9 mouse cellular contexts compared by ENCODE assay signal in the genomic region with DNA sequence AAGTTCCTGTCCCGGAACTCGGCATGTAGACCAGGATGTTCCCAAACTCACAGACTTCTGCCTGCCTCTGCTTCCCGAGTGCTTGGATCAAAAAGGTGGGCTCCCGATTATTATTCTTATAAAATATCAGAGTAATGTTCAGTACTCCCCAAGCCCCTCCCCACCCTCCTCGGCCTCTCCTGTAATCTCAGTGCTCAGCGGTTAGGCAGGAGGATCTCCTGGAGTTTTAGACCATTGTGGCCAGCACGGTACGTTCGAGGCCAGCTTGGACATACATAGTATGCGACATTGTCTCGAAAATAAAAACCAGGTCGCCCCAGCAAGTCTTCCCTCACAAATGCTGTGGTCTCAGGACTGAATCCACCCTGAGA. TPM values are rescaled to one million over a fixed set of nuclear protein-coding genes. Genes with fewer than 3 reads are reported as not detected.
DNase-seq lines count a peak whose midpoint lies in the region; ATAC-seq and TF ChIP-seq lines count a peak whose summit lies in the region.
"Not testable (repeated sequence)": the region's sequence is repeated elsewhere in the genome, so short reads cannot be mapped to it uniquely, and the experiment has no call there.
"Had no signal": no experiment of that assay in that cellular context is flagged by ENCODE, and none has a peak within 500 bp of the region (broad histone marks: within the 10 kb centered on the region; RNA-seq: fewer than 3 reads in every experiment).

No protein-coding gene starts in this region.

- H3K36me3 ChIP-seq in heart, embryonic 10.5 days; hindbrain, embryonic 15.5 days; midbrain, embryonic 16.5 days (ENCODE audit: control insufficient read depth, insufficient read depth, low read length); stomach, postnatal 0 days (ENCODE audit: control insufficient read depth, insufficient read depth, low read length): not testable (repeated sequence)
- H3K36me3 ChIP-seq in limb, embryonic 10.5 days = peaks cover 12% of the 10 kb centered on the region

- not testable (repeated sequence) for H3K9me3 ChIP-seq in heart, embryonic 10.5 days; hindbrain, embryonic 15.5 days; limb, embryonic 10.5 days (replicated peaks); midbrain, embryonic 16.5 days (replicated peaks; ENCODE audit: control insufficient read depth, low read length, poor library complexity, severe bottlenecking); stomach, postnatal 0 days (ENCODE audit: control insufficient read depth, low read length)

- H3K4me2 ChIP-seq in hindbrain, embryonic 15.5 days = peak overlapping the region; percentile 52
- peak overlapping the region; percentile 43 for H3K4me2 ChIP-seq in midbrain, embryonic 16.5 days (ENCODE audit: low read length)
- H3K4me2 ChIP-seq in stomach, postnatal 0 days (replicated peaks; ENCODE audit: low read depth) = peak overlapping the region; percentile 43

- not testable (repeated sequence) for TF ChIP-seq POLR2A in bone marrow, adult 2 months (IDR thresholded peaks at IDR 0.05; ENCODE audit: borderline replicate concordance, control insufficient read depth, low read depth, low read length); lung, adult 2 months (IDR thresholded peaks at IDR 0.05; ENCODE audit: borderline replicate concordance, extremely low read depth, low read depth, low read length)

- H3K27ac ChIP-seq in bone marrow, adult 2 months (ENCODE audit: control insufficient read depth, insufficient read depth, low read depth, low read length, poor library complexity); midbrain, embryonic 16.5 days (ENCODE audit: low read length); stomach, postnatal 0 days (replicated peaks): not testable (repeated sequence)
- 0 out of 2 replicates have a peak overlapping the region, but pooled peaks have one; percentile 36 for H3K27ac ChIP-seq in heart, embryonic 10.5 days
- H3K27ac ChIP-seq in hindbrain, embryonic 15.5 days (replicated peaks) = peak overlapping the region; percentile 48; the same call in 1 of the 2 replicates
- H3K27ac ChIP-seq in limb, embryonic 10.5 days = peak overlapping the region; percentile 66; the same call in 1 of the 2 replicates

- not testable (repeated sequence) for H3K27me3 ChIP-seq in heart, embryonic 10.5 days (ENCODE audit: insufficient read depth, poor library complexity, severe bottlenecking); hindbrain, embryonic 15.5 days; limb, embryonic 10.5 days (ENCODE audit: low read depth, poor library complexity, severe bottlenecking); midbrain, embryonic 16.5 days (ENCODE audit: control insufficient read depth, insufficient read depth, low read depth, low read length); stomach, postnatal 0 days (ENCODE audit: control insufficient read depth, insufficient read depth, low read length)

- not testable (repeated sequence) for TF ChIP-seq EP300 in stomach, postnatal 0 days (optimal IDR thresholded peaks at IDR 0.05)

- H3K4me1 ChIP-seq in bone marrow, adult 2 months (ENCODE audit: control insufficient read depth, insufficient read depth, low read length); heart, embryonic 10.5 days; hindbrain, embryonic 15.5 days (replicated peaks); limb, embryonic 10.5 days; lung, adult 2 months (ENCODE audit: control insufficient read depth, insufficient read depth, low read length); midbrain, embryonic 16.5 days (ENCODE audit: control insufficient read depth, insufficient read depth, low read length); stomach, postnatal 0 days (replicated peaks; ENCODE audit: control insufficient read depth, insufficient read depth): not testable (repeated sequence)

- not testable (repeated sequence) for TF ChIP-seq CTCF in bone marrow, adult 2 months (IDR thresholded peaks at IDR 0.05; ENCODE audit: control insufficient read depth, insufficient read depth, low read length); lung, adult 2 months (IDR thresholded peaks at IDR 0.05; ENCODE audit: insufficient read depth, low read length); stomach, postnatal 0 days (IDR thresholded peaks at IDR 0.05; ENCODE audit: low read depth)

- DNase-seq in heart, embryonic 10.5 days (ENCODE audit: low spot score); limb, embryonic 10.5 days (ENCODE audit: low spot score); lung, adult 2 months; stomach, postnatal 0 days (ENCODE audit: low spot score): not testable (repeated sequence)

- ATAC-seq in erythroblast, adult 5-6 weeks (replicated peaks; ENCODE audit: low FRiP score, poor library complexity, severe bottlenecking) = peak; percentile 36
- not testable (repeated sequence) for ATAC-seq in hindbrain, embryonic 15.5 days (ENCODE audit: low FRiP score, low read depth); midbrain, embryonic 16.5 days; stomach, postnatal 0 days (ENCODE audit: low FRiP score, low TSS enrichment)

- H3K9ac ChIP-seq in hindbrain, embryonic 15.5 days = 0 out of 2 replicates have a peak overlapping the region, but pooled peaks have one; percentile 37
- H3K9ac ChIP-seq in midbrain, embryonic 16.5 days (ENCODE audit: low read depth, low read length) = not testable (repeated sequence)
- peak overlapping the region; percentile 38; the same call in 1 of the 2 replicates for H3K9ac ChIP-seq in stomach, postnatal 0 days (ENCODE audit: low read length)

- H3K4me3 ChIP-seq in bone marrow, adult 2 months (replicated peaks; ENCODE audit: control insufficient read depth, low read depth, low read length) = peak overlapping the region; percentile 51
- peak overlapping the region; percentile 50 for H3K4me3 ChIP-seq in heart, embryonic 10.5 days
- H3K4me3 ChIP-seq in hindbrain, embryonic 15.5 days = peak overlapping the region; percentile 35
- H3K4me3 ChIP-seq in limb, embryonic 10.5 days = peak overlapping the region; percentile 48
- peak overlapping the region; percentile 52 for H3K4me3 ChIP-seq in lung, adult 2 months (replicated peaks; ENCODE audit: extremely low read depth, low read depth, low read length)
- peak overlapping the region; percentile 34 for H3K4me3 ChIP-seq in midbrain, embryonic 16.5 days (ENCODE audit: low read depth, low read length)
- H3K4me3 ChIP-seq in stomach, postnatal 0 days (ENCODE audit: low read depth, low read length) = peak overlapping the region; percentile 28

- WGBS in bone marrow, adult 2 months = 8% methylated on average over 6 of the region's 12 CpGs
- 27% methylated on average over 6 of the region's 12 CpGs for WGBS in heart, embryonic 10.5 days
- 40% methylated on average over 5 of the region's 12 CpGs for WGBS in hindbrain, embryonic 15.5 days
- 23% methylated on average over 6 of the region's 12 CpGs for WGBS in limb, embryonic 10.5 days
- 38% methylated on average over 6 of the region's 12 CpGs for WGBS in lung, adult 2 months
- 30% methylated on average over 4 of the region's 12 CpGs for WGBS in midbrain, embryonic 16.5 days
- WGBS in stomach, postnatal 0 days = 19% methylated on average over 4 of the region's 12 CpGs

RNA-seq across cellular contexts. Expression of gene Wdr45, which starts 0.4 kb away (rescaled TPM):
- polyA plus RNA-seq in bone marrow, adult 2 months (2011; ENCODE audit: insufficient read depth, insufficient read length, low replicate concordance, missing spikeins) = 54.7 and 91.1 TPM in 2 replicates
- 139 and 161 TPM in 2 replicates for total RNA-seq in erythroblast, adult 5-6 weeks (2015; ENCODE audit: low replicate concordance)
- total RNA-seq in erythroblast, adult 5-6 weeks (2017; ENCODE audit: low replicate concordance) = 102 and 111 TPM in 2 replicates
- polyA plus RNA-seq in heart, embryonic 10.5 days (2016; fragmentation: Nextera tagmentation; extraction: Ambion mirVana) = 21.0 and 21.5 TPM in 2 replicates
- 30.9 and 32.1 TPM in 2 replicates for polyA plus RNA-seq in hindbrain, embryonic 15.5 days (2015; fragmentation: Nextera tagmentation; extraction: Ambion mirVana)
- 18.1 and 20.8 TPM in 2 replicates for polyA plus RNA-seq in limb, embryonic 10.5 days (2016; fragmentation: Nextera tagmentation; extraction: Ambion mirVana)
- polyA plus RNA-seq in lung, adult 2 months (2012; rRNA removed) = 83.4 and 128 TPM in 2 replicates
- polyA plus RNA-seq in midbrain, embryonic 16.5 days (2015; fragmentation: Nextera tagmentation; extraction: Ambion mirVana) = 29.9 and 30.8 TPM in 2 replicates
- polyA plus RNA-seq in stomach, postnatal 0 days (2015; fragmentation: Nextera tagmentation; extraction: Ambion mirVana) = 30.3 and 33.6 TPM in 2 replicates

RNA-seq across cellular contexts. Expression of gene Gm45208, which starts 8.3 kb away (rescaled TPM):
- polyA plus RNA-seq in bone marrow, adult 2 months (2011; ENCODE audit: insufficient read depth, insufficient read length, low replicate concordance, missing spikeins) = not detected in 2 replicates
- not detected in 2 replicates for total RNA-seq in erythroblast, adult 5-6 weeks (2015; ENCODE audit: low replicate concordance)
- not detected in 2 replicates for total RNA-seq in erythroblast, adult 5-6 weeks (2017; ENCODE audit: low replicate concordance)
- 0.39 TPM in 1 of 2 replicates, not detected in the other for polyA plus RNA-seq in heart, embryonic 10.5 days (2016; fragmentation: Nextera tagmentation; extraction: Ambion mirVana)
- polyA plus RNA-seq in hindbrain, embryonic 15.5 days (2015; fragmentation: Nextera tagmentation; extraction: Ambion mirVana) = 1.9 TPM in 1 of 2 replicates, not detected in the other
- not detected in 2 replicates for polyA plus RNA-seq in limb, embryonic 10.5 days (2016; fragmentation: Nextera tagmentation; extraction: Ambion mirVana)
- 1.7 and 2.7 TPM in 2 replicates for polyA plus RNA-seq in lung, adult 2 months (2012; rRNA removed)
- not detected in 2 replicates for polyA plus RNA-seq in midbrain, embryonic 16.5 days (2015; fragmentation: Nextera tagmentation; extraction: Ambion mirVana)
- polyA plus RNA-seq in stomach, postnatal 0 days (2015; fragmentation: Nextera tagmentation; extraction: Ambion mirVana) = not detected in 2 replicates
- total RNA-seq: heart, postnatal 14 days had no signal

RNA-seq across cellular contexts. Expression of gene Praf2, which starts 14.5 kb away (rescaled TPM):
- 3.9 and 9.5 TPM in 2 replicates for polyA plus RNA-seq in bone marrow, adult 2 months (2011; ENCODE audit: insufficient read depth, insufficient read length, low replicate concordance, missing spikeins)
- total RNA-seq in erythroblast, adult 5-6 weeks (2015; ENCODE audit: low replicate concordance) = 4.8 and 10.0 TPM in 2 replicates
- 1.5 and 2.8 TPM in 2 replicates for total RNA-seq in erythroblast, adult 5-6 weeks (2017; ENCODE audit: low replicate concordance)
- polyA plus RNA-seq in heart, embryonic 10.5 days (2016; fragmentation: Nextera tagmentation; extraction: Ambion mirVana) = 47.7 and 61.2 TPM in 2 replicates
- 126 and 132 TPM in 2 replicates for polyA plus RNA-seq in hindbrain, embryonic 15.5 days (2015; fragmentation: Nextera tagmentation; extraction: Ambion mirVana)
- polyA plus RNA-seq in limb, embryonic 10.5 days (2016; fragmentation: Nextera tagmentation; extraction: Ambion mirVana) = 74.0 and 79.0 TPM in 2 replicates
- 41.0 and 46.2 TPM in 2 replicates for polyA plus RNA-seq in lung, adult 2 months (2012; rRNA removed)
- polyA plus RNA-seq in midbrain, embryonic 16.5 days (2015; fragmentation: Nextera tagmentation; extraction: Ambion mirVana) = 132 and 139 TPM in 2 replicates
- 23.8 and 26.0 TPM in 2 replicates for polyA plus RNA-seq in stomach, postnatal 0 days (2015; fragmentation: Nextera tagmentation; extraction: Ambion mirVana)

RNA-seq across cellular contexts. Expression of gene Gpkow, which starts 16.8 kb away (rescaled TPM):
- 17.6 and 19.1 TPM in 2 replicates for polyA plus RNA-seq in bone marrow, adult 2 months (2011; ENCODE audit: insufficient read depth, insufficient read length, low replicate concordance, missing spikeins)
- total RNA-seq in erythroblast, adult 5-6 weeks (2015; ENCODE audit: low replicate concordance) = 7.9 and 13.4 TPM in 2 replicates
- 9.0 and 11.3 TPM in 2 replicates for total RNA-seq in erythroblast, adult 5-6 weeks (2017; ENCODE audit: low replicate concordance)
- polyA plus RNA-seq in heart, embryonic 10.5 days (2016; fragmentation: Nextera tagmentation; extraction: Ambion mirVana) = 38.1 and 38.5 TPM in 2 replicates
- 43.0 and 46.8 TPM in 2 replicates for polyA plus RNA-seq in hindbrain, embryonic 15.5 days (2015; fragmentation: Nextera tagmentation; extraction: Ambion mirVana)
- polyA plus RNA-seq in limb, embryonic 10.5 days (2016; fragmentation: Nextera tagmentation; extraction: Ambion mirVana) = 40.5 and 48.2 TPM in 2 replicates
- 8.4 and 9.4 TPM in 2 replicates for polyA plus RNA-seq in lung, adult 2 months (2012; rRNA removed)
- polyA plus RNA-seq in midbrain, embryonic 16.5 days (2015; fragmentation: Nextera tagmentation; extraction: Ambion mirVana) = 49.0 and 49.9 TPM in 2 replicates
- polyA plus RNA-seq in stomach, postnatal 0 days (2015; fragmentation: Nextera tagmentation; extraction: Ambion mirVana) = 18.0 and 18.5 TPM in 2 replicates

RNA-seq across cellular contexts. Expression of gene Magix, which starts 32.7 kb away (rescaled TPM):
- not detected in 2 replicates for polyA plus RNA-seq in bone marrow, adult 2 months (2011; ENCODE audit: insufficient read depth, insufficient read length, low replicate concordance, missing spikeins)
- not detected in 2 replicates for total RNA-seq in erythroblast, adult 5-6 weeks (2015; ENCODE audit: low replicate concordance)
- 0.09 TPM in 1 of 2 replicates, not detected in the other for total RNA-seq in erythroblast, adult 5-6 weeks (2017; ENCODE audit: low replicate concordance)
- 0.05 and 0.06 TPM in 2 replicates for polyA plus RNA-seq in heart, embryonic 10.5 days (2016; fragmentation: Nextera tagmentation; extraction: Ambion mirVana)
- 0.08 and 0.10 TPM in 2 replicates for polyA plus RNA-seq in hindbrain, embryonic 15.5 days (2015; fragmentation: Nextera tagmentation; extraction: Ambion mirVana)
- 0.08 and 0.13 TPM in 2 replicates for polyA plus RNA-seq in limb, embryonic 10.5 days (2016; fragmentation: Nextera tagmentation; extraction: Ambion mirVana)
- 12.3 and 17.2 TPM in 2 replicates for polyA plus RNA-seq in lung, adult 2 months (2012; rRNA removed)
- polyA plus RNA-seq in midbrain, embryonic 16.5 days (2015; fragmentation: Nextera tagmentation; extraction: Ambion mirVana) = 0.10 and 0.13 TPM in 2 replicates
- polyA plus RNA-seq in stomach, postnatal 0 days (2015; fragmentation: Nextera tagmentation; extraction: Ambion mirVana) = 0.95 and 1.3 TPM in 2 replicates
